Mouse (Mus musculus) 416B (cell line): ENCODE measurements around the gene Fam192a.

ENCODE experiments used
- DNase-seq: peaks from one replicate; pipeline ENCODE4 v3.0.0; 2011; ENCODE audit warnings: low read depth

Fam192a gene

DNA sequence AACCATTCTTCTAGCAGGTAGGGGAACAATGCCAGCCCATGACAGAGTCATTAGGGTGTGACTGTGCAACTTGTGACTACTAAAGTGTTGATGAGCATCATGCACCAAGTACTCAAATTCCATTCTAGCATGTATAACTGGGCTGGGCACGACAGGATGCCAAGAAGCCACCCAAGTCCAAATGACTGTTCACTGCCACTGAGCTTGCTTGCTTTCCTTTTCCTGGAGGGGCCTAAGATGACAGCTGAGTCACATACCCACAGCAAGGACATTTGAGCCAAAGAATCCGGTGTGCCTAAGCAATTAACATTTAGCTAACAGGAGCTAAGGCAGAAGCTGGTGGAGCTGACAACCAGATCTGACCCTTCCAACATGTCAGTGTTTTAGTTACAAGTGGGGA lies 29.9 kb downstream of the Fam192a start:
- DNase-seq: peak; percentile 83

DNA sequence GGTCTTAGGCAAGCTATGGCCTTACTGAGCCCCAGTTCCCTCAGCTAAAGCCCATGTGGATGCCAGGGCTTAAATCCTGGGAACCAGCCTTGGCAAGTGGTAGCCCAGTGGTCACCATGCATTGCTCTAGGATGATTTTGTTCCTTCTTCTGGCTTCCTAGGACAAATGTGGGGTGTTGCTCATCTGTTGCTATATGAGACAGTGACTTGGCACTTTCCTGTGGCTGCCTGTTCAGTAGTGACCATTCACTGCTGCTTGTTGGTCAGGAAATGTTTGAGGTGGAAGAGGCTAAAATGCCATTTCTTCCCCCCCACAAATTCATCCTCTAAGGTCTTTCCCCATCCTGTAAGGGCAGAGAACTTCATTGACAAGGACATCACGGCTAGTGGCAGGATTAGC lies 32.4 kb downstream of the Fam192a start:
- peak; percentile 78 for DNase-seq

GRCm38 (mm10) chr8:94568098-94568497 lies 33.7 kb downstream of the Fam192a start:
- DNase-seq: no peak

DNA sequence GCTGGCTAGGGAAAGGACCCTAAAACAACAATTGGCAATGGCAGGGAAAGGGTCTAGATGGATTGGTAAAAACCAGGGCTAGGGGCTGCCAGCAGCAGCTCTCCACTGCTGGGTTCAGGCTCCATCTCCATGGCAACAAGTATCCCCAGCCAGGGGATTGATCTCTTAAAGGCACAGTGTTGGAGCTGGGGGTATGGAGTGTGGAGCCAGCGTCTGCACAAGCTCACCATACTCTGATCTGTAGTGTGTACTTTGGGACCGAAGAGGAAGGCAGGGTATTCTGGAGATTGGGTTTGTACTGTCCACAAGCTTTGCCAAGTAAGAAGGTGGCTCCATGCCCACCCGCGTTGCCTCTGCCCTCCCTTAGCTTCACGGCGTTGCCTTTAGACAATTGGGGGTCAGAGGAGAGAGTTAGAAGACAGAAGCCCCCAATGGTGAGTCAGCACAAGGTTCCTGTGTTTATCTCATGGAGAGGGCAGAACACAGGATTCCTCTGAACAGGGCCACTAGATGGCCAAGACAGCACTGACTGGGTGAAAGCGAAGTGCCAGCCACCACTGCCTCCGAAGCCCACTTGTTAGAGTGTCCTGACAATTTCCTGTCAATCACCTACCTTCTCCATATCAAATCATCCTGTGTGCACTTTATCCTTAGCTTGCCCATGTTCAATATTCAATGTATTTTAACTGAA lies 34.5 kb downstream of the Fam192a start:
- DNase-seq: no peak

DNA sequence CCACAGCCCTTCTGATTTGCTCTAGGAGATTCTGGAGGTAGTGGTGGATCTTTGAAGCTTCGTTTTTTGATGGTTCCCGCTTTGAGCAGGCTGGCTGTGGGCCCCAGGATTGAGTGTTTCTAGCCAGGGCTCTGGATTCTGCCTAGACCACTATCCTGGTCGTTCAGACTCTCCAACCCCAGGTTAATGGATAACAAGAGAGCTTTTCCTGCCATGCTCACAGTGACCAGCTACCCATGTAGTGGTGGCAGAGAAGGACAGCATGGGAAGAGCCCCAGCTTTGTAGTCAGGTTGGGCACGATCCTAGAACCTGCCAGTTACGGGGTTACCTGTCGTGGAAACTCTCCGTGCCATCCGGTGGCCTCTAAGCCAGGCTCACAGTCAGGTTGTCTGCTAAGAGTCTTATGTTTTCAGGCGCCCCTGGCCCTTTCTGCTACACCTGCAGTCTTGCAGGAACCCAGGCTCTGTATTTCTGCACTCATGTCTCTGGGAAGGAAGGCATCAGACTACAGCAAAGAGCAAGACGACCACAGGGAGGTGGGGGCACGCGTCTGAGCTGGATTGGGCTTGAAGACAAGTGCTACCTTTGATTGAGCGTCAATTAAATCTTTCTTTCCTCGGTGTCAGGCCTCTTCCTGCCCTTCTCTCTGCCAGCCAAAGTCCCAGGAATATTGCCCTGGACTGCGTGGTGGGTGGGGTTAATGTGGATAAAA lies 35.2 kb downstream of the Fam192a start:
- DNase-seq: no peak

DNA sequence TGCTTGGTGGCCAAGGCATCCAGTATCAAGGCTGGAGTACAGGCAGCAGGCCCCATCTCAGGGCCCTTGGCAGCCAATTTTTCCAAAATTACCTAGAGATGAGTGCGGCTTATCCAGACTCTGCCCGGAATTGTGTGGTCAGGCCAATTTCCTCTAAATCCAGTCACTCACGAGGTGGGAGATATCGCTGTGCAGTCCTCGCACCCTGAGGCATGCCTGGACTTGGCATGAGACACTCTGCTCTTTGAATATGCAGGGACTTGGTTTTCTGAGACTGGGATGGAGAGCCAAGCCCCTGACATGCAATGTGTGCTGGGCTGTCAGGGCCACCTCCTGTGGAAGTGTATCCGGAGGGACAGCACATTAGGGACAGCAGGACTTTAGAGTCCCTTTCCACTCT lies 35.8 kb downstream of the Fam192a start:
- no peak for DNase-seq

- no peak for DNase-seq
These were observed 37.4 kb downstream of the Fam192a start for GRCm38 (mm10) chr8:94564421-94564820.

DNA sequence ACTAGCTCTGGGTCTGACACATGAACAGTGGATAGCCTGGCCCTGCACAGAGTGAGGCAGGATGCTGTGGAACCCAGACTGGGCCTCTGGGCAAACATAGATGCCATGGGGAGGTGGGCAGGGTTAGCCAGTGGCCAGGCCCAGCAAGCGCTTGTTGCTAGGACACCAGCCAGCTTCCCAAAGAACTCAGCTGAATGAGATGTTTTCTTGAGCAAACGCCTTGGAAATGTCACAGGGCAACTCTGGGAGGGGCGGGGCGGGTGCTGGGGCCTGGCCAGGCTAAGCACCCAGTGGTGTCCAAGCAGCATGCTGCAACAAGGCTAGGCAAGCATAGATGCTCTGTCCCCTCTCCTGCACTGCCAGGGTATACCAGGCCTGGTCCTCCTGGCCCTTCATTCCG lies 40.5 kb downstream of the Fam192a start:
- no peak for DNase-seq

GRCm38 (mm10) chr8:94557281-94557680 lies 44.5 kb downstream of the Fam192a start:
- DNase-seq: no peak

- DNase-seq: no peak
These were observed 49.1 kb downstream of the Fam192a start for GRCm38 (mm10) chr8:94552696-94553095.

GRCm38 (mm10) chr8:94551471-94552422 lies 50.0 kb downstream of the Fam192a start:
- peak; percentile 76 for DNase-seq

DNA sequence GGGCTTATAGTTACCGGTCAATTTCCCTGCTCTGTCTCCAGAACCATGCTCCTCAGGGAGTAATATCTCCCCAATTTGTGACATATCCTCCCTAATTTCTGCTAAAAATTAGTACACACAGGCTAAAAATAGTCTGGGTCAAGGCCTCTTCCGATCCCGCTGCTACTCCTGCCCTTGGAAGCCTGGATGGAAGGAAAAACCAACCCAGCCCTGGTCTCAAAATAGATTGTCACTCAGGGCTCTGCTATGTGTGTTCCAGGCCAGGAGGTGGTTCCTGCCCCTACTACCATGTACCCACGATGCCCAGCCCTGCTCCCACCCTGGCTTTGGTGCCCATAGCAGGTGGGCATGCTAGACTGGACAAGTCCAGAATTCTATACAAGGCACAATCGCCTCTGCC lies 51.8 kb downstream of the Fam192a start:
- no peak for DNase-seq

DNA sequence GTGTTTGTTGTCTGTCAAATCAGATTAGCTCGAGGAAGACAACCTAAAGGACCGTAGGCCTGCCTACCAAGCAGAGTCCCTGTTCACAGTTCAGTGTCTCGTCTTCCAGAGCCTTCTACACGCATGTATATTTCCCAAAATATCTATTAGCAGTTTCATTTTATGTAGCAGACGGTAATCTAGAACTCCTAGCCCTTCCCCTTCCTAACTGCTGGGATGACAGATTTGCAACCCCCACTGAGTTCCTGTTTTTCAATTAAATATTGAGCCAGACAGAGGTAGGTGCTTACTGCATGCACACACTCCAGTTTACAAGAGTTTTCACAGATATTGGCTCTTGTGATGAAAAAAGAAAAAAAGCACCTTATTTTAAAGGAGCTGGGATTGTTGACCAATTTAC lies 52.3 kb downstream of the Fam192a start:
- peak; percentile 48 for DNase-seq

DNA sequence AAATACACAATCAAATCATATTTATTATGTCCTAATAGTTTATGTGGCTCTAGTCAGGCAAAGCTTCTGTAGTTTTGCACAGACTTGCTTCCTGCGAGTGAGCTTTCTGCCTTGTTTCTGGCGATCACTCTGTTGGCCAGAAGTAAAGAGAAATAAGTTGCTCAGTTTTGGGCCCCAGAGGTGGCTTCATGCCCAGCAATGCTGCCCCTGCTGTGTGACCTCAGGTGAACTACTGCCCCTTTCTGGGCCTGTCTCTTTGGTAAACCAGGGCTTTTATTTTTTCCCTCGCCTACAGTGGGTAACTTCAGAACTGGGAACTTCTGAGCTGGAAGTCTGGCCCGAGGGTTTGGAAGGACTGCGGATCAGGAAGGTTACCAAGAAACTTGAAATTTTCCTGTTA lies 52.8 kb downstream of the Fam192a start:
- DNase-seq: no peak

DNA sequence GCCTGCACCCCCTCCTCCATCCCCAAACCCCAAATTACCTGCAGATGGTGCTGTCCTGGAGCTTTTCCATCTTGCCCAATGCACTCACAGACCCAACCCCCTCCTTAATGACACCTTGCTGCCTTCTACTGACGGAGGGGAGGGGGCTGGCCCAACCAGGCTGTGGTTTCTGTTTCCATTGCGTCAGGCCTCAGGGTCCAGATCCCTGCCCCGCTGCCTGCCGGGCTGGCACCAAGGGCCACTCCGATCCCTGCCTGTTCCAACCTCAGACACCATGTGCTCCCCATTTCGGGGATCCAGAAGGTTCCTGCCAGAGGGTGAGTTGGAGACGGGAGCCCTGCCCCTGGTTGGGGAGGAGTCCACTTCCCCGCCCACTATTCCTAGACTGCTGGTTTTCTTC lies 57.8 kb downstream of the Fam192a start:
- DNase-seq: no peak

- peak; percentile 100 for DNase-seq
These were observed 60.7 kb downstream of the Fam192a start for GRCm38 (mm10) chr8:94540889-94541795.

DNA sequence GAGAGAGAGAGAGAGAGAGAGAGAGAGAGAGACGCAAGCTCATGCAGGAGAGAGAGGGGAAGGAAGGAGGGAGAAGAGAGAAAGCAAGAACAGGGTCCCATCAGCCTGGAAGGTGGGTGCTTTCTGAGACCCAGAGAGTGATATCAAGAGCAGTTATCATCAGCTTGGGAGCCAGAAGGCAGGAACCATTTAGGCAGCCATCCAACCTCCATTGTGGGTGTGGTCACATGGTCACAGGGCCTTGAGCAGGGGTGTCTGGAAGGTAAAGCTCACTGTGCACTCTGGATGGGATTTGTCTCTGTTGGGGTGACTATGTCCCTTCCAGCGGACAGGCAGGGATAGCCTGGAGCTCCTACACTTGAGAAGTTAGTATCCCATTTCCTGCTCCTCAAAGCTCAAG lies 61.8 kb downstream of the Fam192a start:
- DNase-seq: peak; percentile 52

DNA sequence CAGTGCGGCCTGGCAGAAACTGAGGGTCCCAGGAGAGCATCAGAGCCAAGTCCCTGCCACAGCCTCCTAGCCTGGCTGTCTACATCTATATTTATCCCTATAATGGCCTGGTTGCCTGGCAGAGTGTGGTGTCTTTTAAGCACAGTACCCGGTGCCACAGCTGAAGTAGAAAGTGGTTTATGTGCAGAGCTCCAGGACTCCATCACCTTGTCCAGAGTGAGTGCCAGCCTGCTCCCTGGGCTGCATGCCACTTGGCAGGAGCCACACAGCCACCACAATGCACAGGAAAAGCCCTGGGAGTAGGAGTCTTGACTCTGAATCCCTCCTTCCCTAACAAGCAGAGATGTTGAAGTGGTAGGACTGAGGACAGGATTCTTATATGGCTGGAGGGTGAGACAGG lies 64.3 kb downstream of the Fam192a start:
- DNase-seq: no peak

DNA sequence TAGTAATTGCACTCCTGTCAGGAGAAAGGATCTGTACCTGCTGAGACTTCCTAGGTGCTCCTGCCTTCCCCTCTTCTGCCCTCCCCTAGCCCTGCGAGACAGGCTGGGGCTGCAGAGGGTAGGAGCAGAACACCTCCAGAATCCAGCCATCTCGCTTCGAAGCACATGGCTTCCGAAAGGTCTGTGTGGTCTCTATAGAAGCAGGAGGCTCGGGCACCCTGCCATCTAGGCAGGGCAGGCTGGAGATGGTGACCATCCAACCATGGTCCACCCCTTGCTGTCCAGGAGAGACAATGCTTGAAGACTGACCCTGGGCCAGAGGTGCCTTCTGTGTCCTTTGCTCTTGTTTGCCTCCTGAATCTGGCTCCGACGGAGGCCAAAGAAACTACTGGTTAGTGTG lies 66.2 kb downstream of the Fam192a start:
- no peak for DNase-seq

DNA sequence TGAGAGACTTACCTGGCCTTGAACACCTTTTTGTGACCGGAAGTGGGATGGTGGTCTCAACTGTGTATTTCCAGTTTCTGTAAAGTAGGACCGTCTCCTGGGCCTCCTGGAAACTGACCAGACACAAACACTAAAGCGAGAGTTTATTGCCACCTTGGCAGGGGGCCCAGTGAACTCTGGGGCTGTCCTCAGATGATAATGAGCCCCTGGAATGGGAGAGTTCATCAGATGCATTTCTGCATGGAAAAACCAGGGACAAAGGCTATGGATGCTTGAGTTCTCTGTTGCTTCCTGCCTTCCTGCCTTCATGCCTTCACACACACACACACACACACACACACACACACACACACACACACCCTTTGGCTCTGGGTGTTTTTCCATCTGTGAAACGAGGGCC lies 67.2 kb downstream of the Fam192a start:
- no peak for DNase-seq

DNA sequence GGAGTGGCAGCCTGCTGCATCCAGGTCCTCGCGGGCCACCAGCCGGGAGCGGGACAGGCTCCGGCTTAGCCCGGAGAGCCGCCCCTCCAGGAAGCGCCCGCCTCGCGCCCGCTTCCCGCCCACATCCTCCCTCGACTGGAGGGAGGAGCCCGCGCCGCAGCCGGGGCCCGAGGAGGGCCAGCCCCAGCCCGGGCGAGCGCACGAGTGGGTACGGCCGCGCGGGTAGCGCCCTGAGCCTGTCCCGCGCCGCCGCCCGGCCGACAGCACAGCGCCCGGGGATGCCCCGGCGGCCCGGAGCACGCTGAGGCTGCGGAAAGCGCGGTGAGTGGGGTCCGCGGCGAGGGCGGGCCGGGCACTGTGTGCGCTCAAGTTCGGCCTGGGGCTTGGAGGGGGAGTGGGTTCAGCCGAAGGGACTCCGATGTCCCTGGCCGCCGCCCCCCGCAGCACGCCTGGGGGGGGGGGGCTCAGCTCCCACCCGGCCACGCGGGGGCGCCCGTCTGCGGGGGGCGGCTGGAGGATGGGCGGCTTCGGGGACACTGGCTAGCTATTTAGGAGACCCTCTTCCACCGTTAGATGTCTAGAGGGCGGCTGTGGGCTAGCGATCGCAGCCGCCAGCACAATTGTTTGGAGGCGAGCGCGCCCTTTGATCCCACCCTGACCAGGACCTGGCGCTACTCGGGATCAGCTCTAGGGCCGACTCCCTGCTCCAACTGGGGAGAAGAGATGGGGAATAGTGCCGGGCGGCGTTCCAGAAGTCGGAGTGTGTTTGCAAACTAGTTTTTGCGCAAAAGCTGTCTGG lies 68.7 kb downstream of the Fam192a start, which contains the start of gene Cpne2:
Cpne2 (plus strand) TSS at position 118 of the 799 bp plus-strand sequence.
- peak; percentile 80 for DNase-seq
